ENCODE assay signal across 40 mouse cellular contexts in the genomic region with DNA sequence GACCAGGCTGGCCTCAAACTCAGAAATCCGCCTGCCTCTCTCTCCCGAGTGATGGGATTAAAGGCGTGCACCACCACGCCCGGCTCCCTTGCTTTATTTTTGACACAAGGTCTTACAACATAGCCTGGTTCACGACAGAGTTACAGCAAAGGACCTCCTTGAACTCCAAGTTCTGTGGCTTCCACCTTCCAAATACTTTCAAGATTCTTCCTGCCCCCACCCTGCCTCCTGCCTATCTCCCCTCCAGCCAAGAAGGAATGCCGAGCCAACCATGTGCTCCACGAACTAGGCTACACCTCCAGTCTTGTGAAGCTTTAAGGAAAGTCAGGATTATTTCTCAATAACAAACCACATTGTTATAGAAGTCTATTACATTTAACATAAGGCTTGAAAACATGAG. TPM values are rescaled to one million over a fixed set of nuclear protein-coding genes. Genes with fewer than 3 reads are reported as not detected.
"Had no signal": no experiment of that assay in that cellular context is flagged by ENCODE, and none has a peak within 500 bp of the region (broad histone marks: within the 10 kb centered on the region; RNA-seq: fewer than 3 reads in every experiment).

No protein-coding gene starts in this region.

- H3K4me3 ChIP-seq: heart, adult 2 months; heart, embryonic 13.5 days; heart, embryonic 15.5 days; hindbrain, embryonic 13.5 days; hindbrain, embryonic 15.5 days; kidney, embryonic 15.5 days; left cerebral cortex, adult 2 months; limb, embryonic 10.5 days; limb, embryonic 12.5 days; liver, embryonic 13.5 days had no signal

- H3K36me3 ChIP-seq: heart, embryonic 13.5 days; heart, embryonic 15.5 days; hindbrain, embryonic 13.5 days; hindbrain, embryonic 15.5 days; kidney, embryonic 15.5 days; limb, embryonic 10.5 days; limb, embryonic 12.5 days; liver, embryonic 13.5 days had no signal

- H3K4me1 ChIP-seq: heart, embryonic 13.5 days; heart, embryonic 15.5 days; hindbrain, embryonic 13.5 days; hindbrain, embryonic 15.5 days; kidney, embryonic 15.5 days; limb, embryonic 10.5 days; limb, embryonic 12.5 days; liver, embryonic 13.5 days had no signal

- DNase-seq: gastrocnemius, postnatal 14 days; gastrocnemius, postnatal 36 days; heart, adult 11 months; heart, adult 2 months; heart, postnatal 14 days; heart, postnatal 36 days; kidney, adult 11 months; kidney, adult 2 months; kidney, adult 9 months; kidney, postnatal 14 days; kidney, postnatal 36 days; layer of hippocampus, adult 9-11 months; liver; liver, embryonic 13.5 days had no signal

- H3K9ac ChIP-seq: heart, embryonic 13.5 days; heart, embryonic 15.5 days; hindbrain, embryonic 13.5 days; hindbrain, embryonic 15.5 days; kidney, embryonic 15.5 days; limb, embryonic 12.5 days; liver, embryonic 13.5 days had no signal

- H3K9me3 ChIP-seq: heart, embryonic 13.5 days; heart, embryonic 15.5 days; hindbrain, embryonic 13.5 days; hindbrain, embryonic 15.5 days; kidney, embryonic 15.5 days; limb, embryonic 10.5 days; limb, embryonic 12.5 days; liver, embryonic 13.5 days had no signal

- H3K27me3 ChIP-seq: heart, embryonic 13.5 days; heart, embryonic 15.5 days; hindbrain, embryonic 15.5 days; kidney, embryonic 15.5 days; liver, embryonic 13.5 days had no signal

- H3K27ac ChIP-seq: heart, adult 2 months; heart, embryonic 13.5 days; heart, embryonic 15.5 days; hindbrain, embryonic 13.5 days; hindbrain, embryonic 15.5 days; hindbrain, postnatal 0 days; kidney, embryonic 15.5 days; kidney, postnatal 0 days; left cerebral cortex, adult 2 months; limb, embryonic 10.5 days; limb, embryonic 12.5 days; liver, embryonic 13.5 days had no signal

RNA-seq across cellular contexts. Expression of a gene that starts 38.0 kb away (rescaled TPM):
- total RNA-seq: gastrocnemius, adult 18-20 months; gastrocnemius, adult 8-10 months; gastrocnemius, postnatal 14 days; gastrocnemius, postnatal 36 days; heart, postnatal 14 days; heart, postnatal 36 days; left cerebral cortex, postnatal 36 days had no signal
- polyA plus RNA-seq: heart, embryonic 11.5 days; heart, embryonic 13.5 days; heart, embryonic 15.5 days; intestine, embryonic 16.5 days; kidney, postnatal 0 days; large intestine, adult 2 months; limb, embryonic 10.5 days; limb, embryonic 12.5 days; limb, embryonic 14.5 days had no signal

RNA-seq across cellular contexts. Expression of a gene that starts 42.5 kb away (rescaled TPM):
- total RNA-seq: gastrocnemius, adult 18-20 months; gastrocnemius, adult 8-10 months; gastrocnemius, postnatal 14 days; gastrocnemius, postnatal 36 days; heart, adult 2 months; heart, postnatal 14 days; heart, postnatal 36 days; hematopoietic stem cell, adult 5-6 weeks; hindbrain, postnatal 0 days; layer of hippocampus, adult 18-20 months; layer of hippocampus, adult 8-10 months; layer of hippocampus, postnatal 14 days; left cerebral cortex, adult 2 months; left cerebral cortex, postnatal 14 days; left cerebral cortex, postnatal 36 days had no signal
- polyA plus RNA-seq: gonadal fat pad, adult 2 months; heart, adult 2 months; heart, embryonic 11.5 days; heart, embryonic 13.5 days; heart, embryonic 15.5 days; heart, postnatal 0 days; hindbrain, embryonic 13.5 days; hindbrain, embryonic 15.5 days; hindbrain, postnatal 0 days; intestine, embryonic 14.5 days; intestine, embryonic 16.5 days; kidney, adult 2 months; kidney, embryonic 15.5 days; kidney, postnatal 0 days; large intestine, adult 2 months; liver, embryonic 11.5 days; liver, embryonic 13.5 days had no signal
